Mouse (Mus musculus) naive thymus-derived CD4-positive, alpha-beta T cell, adult 2 months (primary cell): ENCODE data around the gene Bpifb2.

Source experiments
- DNase-seq: peaks from one replicate; pipeline ENCODE4 v3.0.0-alpha.2; 2011; ENCODE audit warnings: low read depth

Bpifb2 gene

DNA sequence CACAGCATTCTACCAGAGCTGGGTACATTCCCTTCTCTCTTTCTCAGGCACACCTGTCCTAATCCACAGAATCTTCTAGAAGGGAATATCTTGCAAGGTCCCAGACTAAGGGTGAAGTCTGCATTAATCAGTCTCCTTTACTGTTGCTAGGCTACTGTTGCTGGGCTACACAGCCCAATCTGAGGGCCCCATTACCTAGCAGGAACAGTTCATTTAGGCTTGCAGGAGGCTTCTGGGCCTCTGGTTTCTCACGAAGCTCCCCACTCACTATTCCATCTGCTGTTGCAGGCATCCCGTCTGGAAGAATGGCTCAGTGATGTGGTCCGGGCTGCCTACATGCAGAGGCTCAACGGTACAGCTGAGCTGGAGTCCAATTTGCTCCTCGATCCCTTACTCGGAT is 56.3 kb downstream of the Bpifb2 start:
- no peak for DNase-seq

DNA sequence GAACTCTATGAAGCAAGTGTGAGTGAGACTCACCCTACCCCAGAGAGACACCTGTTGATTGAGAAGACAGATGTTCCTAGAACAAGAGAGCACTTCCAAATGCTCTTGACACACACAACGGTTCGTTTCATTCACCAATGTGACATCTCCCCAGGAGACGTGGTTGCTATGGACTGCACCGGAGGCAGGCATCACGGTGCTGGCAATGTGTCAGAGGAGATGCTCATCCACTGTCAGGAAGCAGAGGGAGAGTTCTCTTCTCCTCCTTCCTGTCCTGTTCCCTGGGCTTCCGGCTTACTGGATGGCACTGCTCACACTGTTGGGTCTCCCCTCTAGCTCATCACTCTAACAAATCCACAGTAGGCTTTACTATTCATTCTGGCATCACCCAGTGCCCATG is 58.5 kb downstream of the Bpifb2 start:
- no peak for DNase-seq

DNA sequence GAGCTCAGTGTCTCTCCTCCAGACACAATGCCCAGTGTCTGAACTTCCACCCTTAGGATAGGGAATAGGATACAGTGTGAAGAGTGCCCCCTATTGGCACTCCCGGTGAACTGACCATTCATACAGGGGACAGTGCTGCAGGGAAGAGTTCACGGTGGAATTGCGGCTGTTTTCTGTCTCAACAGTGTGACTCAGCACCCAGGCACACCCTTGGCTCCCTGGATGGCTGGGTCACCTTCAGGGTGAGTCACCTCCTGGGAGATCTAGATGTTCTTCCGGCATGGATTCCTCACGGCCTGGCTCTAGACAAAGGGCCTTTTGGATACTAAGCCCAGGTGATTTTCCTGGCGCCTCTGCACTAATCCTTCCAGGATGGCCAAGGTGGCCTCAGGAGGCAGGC is 60.5 kb downstream of the Bpifb2 start:
- DNase-seq, result no peak

DNA sequence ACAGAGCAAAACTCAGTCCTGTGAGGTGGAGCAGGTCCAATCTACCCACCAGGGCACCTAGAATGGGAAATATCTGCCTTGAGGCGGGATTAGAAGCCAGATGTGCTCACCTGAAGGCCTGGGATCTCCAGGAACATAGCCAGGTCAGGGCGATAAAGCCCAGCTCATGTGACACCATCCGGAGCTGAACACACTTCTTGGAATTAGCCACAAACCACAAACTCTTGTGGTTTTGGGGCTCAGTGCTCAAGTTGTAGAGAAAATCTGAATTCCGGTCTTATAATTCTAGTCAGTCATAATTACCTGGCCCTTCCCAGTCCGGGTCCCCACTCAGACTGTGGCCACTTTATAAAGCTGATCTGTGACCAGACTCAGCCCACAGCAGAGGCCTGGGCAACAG is 63.0 kb downstream of the Bpifb2 start, which contains the start of gene Bpifb4:
Gene Bpifb4 (plus strand): TSS at position 370 of the 400 bp plus-strand sequence.
- DNase-seq, result no peak

DNA sequence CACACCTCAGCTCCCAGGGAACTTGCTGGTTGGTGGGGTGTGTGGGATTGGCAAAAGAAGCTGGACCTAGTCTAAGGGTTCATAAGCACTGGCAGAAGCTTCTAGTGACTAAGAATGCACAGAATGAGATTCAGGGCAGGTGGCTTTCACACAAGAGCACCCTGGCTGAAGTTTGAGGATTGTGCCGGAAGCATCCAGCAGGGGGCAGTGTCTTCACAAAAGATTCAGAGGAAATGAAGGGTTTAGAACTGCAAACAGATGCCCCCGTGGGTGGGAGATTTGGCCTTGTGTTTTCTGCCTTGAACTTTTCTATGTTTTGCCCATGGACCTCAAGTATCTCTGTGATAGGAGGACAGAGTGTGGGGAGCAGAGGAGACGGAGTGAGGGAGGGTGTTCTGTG is 68.7 kb downstream of the Bpifb2 start:
- DNase-seq, result peak; percentile 51

DNA sequence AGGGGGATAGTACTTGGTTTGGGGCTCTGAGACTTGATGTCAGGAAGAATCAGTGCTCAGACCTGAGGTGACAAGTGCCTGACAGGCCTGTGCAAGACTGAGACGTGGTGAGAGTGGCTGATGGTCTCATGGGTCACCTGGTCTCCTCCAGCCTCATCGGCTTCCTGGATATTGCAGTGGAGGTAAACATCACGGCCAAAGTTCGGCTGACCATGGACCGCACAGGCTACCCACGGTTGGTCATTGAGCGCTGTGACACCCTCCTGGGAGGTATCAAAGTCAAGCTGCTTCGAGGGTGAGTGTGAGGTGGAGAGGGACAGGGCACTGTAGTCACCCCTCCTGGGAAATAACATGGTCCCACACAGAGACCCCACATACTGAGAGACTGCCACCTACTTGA is 69.7 kb downstream of the Bpifb2 start:
- DNase-seq, result no peak
